Mouse (Mus musculus): ENCODE measurements around the gene Ist1.

GRCm38 (mm10) chr8:109635146-109635545 is 57.9 kb downstream of the Ist1 start:
- TF ChIP-seq GATA1 (IDR thresholded peaks at IDR 0.05; ENCODE audit: low read length) = no peak
- no peak for TF ChIP-seq TAL1 (IDR thresholded peaks at IDR 0.05; ENCODE audit: low read length)
